Mouse (Mus musculus) heart, postnatal 0 days (tissue): Measurements from ENCODE around the gene Olfr374. TPM values are rescaled to one million over a fixed set of nuclear protein-coding genes. Genes with fewer than 3 reads are reported as not detected.

Source experiments
- ATAC-seq: fragments of 200-750 bp; cut with Nextera tagmentation; 2 replicates; pipeline ENCODE4 v1.8.0; 2017; ENCODE audit warnings: low read depth, moderate number of reproducible peaks, moderate library complexity; ENCODE audit not compliant: insufficient read depth
- DNase-seq: peaks from one replicate; pipeline ENCODE4 v3.0.0-alpha.2; 2016; ENCODE audit warnings: low spot score
- H3K27ac ChIP-seq: fragments of 300-500 bp; sonication (generic); 2 replicates; pipeline ENCODE4 v1.5.1; 2014; ENCODE audit warnings: low read depth, mild to moderate bottlenecking
- H3K27me3 ChIP-seq: fragments of 300-500 bp; sonication (generic); 2 replicates; pipeline ENCODE4 v1.6.1; 2014; ENCODE audit warnings: low read length, mixed read lengths; ENCODE audit not compliant: control insufficient read depth, insufficient read depth
- H3K36me3 ChIP-seq: fragments of 300-500 bp; sonication (generic); replicated peaks from 2 replicates; pipeline ENCODE4 v1.6.1; 2014; ENCODE audit warnings: low read length, mixed read lengths; ENCODE audit not compliant: control insufficient read depth, insufficient read depth
- H3K4me1 ChIP-seq: fragments of 300-500 bp; sonication (generic); 2 replicates; pipeline ENCODE4 v1.6.1; 2014; ENCODE audit warnings: antibody characterized with exemption; ENCODE audit not compliant: control insufficient read depth, insufficient read depth
- H3K4me2 ChIP-seq: fragments of 300-500 bp; sonication (generic); 2 replicates; pipeline ENCODE4 v1.6.1; 2014; ENCODE audit warnings: low read depth, mild to moderate bottlenecking, low read length, moderate library complexity
- H3K4me3 ChIP-seq: fragments of 300-500 bp; sonication (generic); 2 replicates; pipeline ENCODE4 v1.5.1; 2014; ENCODE audit warnings: low read depth, low read length
- H3K9ac ChIP-seq: fragments of 300-500 bp; sonication (generic); replicated peaks from 2 replicates; pipeline ENCODE4 v1.6.1; 2014; ENCODE audit warnings: low read depth, low read length, mixed read lengths
- H3K9me3 ChIP-seq: fragments of 300-500 bp; sonication (generic); replicated peaks from 2 replicates; pipeline ENCODE4 v1.6.1; 2016; ENCODE audit warnings: low read length; ENCODE audit not compliant: control insufficient read depth
- CTCF ChIP-seq: IDR thresholded peaks from 2 replicates; pipeline ENCODE4 v1.5.1; 2016; ENCODE audit warnings: antibody characterized with exemption, control low read depth, low read depth
- EP300 ChIP-seq: IDR thresholded peaks from 2 replicates; pipeline ENCODE4 v1.6.1; 2016; ENCODE audit warnings: antibody characterized with exemption, low read depth
- WGBS: fragments of 180-500 bp; shearing (Covaris S2); extraction: QIAGEN DNeasy Blood & Tissue Kit; methylation state at CpG from one replicate; pipeline ENCODE4 v1.1.7; 2014; 5-methylcytosine and 5-hydroxymethylcytosine counted together
- polyA plus RNA-seq: library from polyadenylated mRNA; unstranded; fragments of >200 nt; fragmentation: Nextera tagmentation; extraction: Ambion mirVana; gene quantifications from 2 replicates; pipeline ENCODE4 v1.2.1, GENCODE M21; 2015
- total RNA-seq: library from RNA; depleted of rRNA; stranded (reverse); fragments of >200 nt; gene quantifications from 2 replicates; pipeline ENCODE4 v1.2.3, GENCODE M21; 2014; ENCODE audit warnings: low replicate concordance

Gene Olfr374
- total and polyA plus RNA-seq, 2 experiments from 2014 or later, result not detected

GRCm38 (mm10) chr8:72138456-72138855, 31.6 kb downstream of the Olfr374 start:
- Histone ChIP-seq H3K36me3 (peaks cover 53% of the 10 kb centered on the region), H3K4me2 (no peak overlapping the region), H3K27me3 (no peaks in the 10 kb centered on the region), H3K4me1 (peaks cover 2% of the 10 kb centered on the region), H3K27ac (no peak overlapping the region), H3K4me3 (no peak overlapping the region), H3K9ac (no peak overlapping the region), H3K9me3 (no peaks in the 10 kb centered on the region)
- no peak for DNase-seq
- no peak for ATAC-seq
- TF ChIP-seq CTCF (no peak), EP300 (no peak)
- WGBS, result 95% methylated on average over 5 of the region's 5 CpGs

- Histone ChIP-seq H3K4me2 (no peak overlapping the region), H3K9me3 (no peaks in the 10 kb centered on the region), H3K4me3 (no peak overlapping the region), H3K27me3 (no peaks in the 10 kb centered on the region), H3K36me3 (peaks cover 99% of the 10 kb centered on the region), H3K9ac (no peak overlapping the region), H3K27ac (no peak overlapping the region), H3K4me1 (peaks cover 11% of the 10 kb centered on the region; the same call in 1 of the 2 replicates)
- no peak for ATAC-seq
- 82% methylated on average over 13 of the region's 13 CpGs for WGBS
- no peak for TF ChIP-seq EP300
- no peak for TF ChIP-seq CTCF
- no peak for DNase-seq
Observed at GRCm38 (mm10) chr8:72143256-72143824, 36.5 kb downstream of the Olfr374 start.

- Histone ChIP-seq H3K4me3 (no peak overlapping the region), H3K27ac (no peak overlapping the region; the same call in 1 of the 2 replicates), H3K36me3 (peaks cover 97% of the 10 kb centered on the region), H3K9ac (no peak overlapping the region), H3K27me3 (no peaks in the 10 kb centered on the region), H3K4me1 (peaks cover 11% of the 10 kb centered on the region; the same call in 1 of the 2 replicates), H3K9me3 (no peaks in the 10 kb centered on the region), H3K4me2 (no peak overlapping the region)
- DNase-seq (no peak), ATAC-seq (no peak)
- WGBS, result 68% methylated on average over 5 of the region's 5 CpGs
- TF ChIP-seq CTCF (no peak), EP300 (no peak)
Observed at GRCm38 (mm10) chr8:72144345-72144975, 37.6 kb downstream of the Olfr374 start.

GRCm38 (mm10) chr8:72145511-72145910, 38.7 kb downstream of the Olfr374 start:
- Histone ChIP-seq H3K27ac (no peak overlapping the region; the same call in 1 of the 2 replicates), H3K9me3 (no peaks in the 10 kb centered on the region), H3K9ac (no peak overlapping the region), H3K27me3 (no peaks in the 10 kb centered on the region), H3K4me2 (no peak overlapping the region), H3K4me3 (no peak overlapping the region), H3K4me1 (peaks cover 11% of the 10 kb centered on the region; the same call in 1 of the 2 replicates), H3K36me3 (peaks cover 97% of the 10 kb centered on the region)
- ATAC-seq (no peak), DNase-seq (no peak)
- WGBS, result 69% methylated on average over 3 of the region's 3 CpGs
- no peak for TF ChIP-seq CTCF

- no peaks in the 10 kb centered on the region for H3K9me3 ChIP-seq
- H3K9ac ChIP-seq, result no peak overlapping the region
- peaks cover 11% of the 10 kb centered on the region; the same call in 1 of the 2 replicates for H3K4me1 ChIP-seq
- H3K4me3 ChIP-seq, result no peak overlapping the region
- H3K4me2 ChIP-seq, result no peak overlapping the region
- ATAC-seq, result no peak
- DNase-seq, result no peak
- H3K27me3 ChIP-seq, result no peaks in the 10 kb centered on the region
- TF ChIP-seq CTCF, result no peak
- no peak for TF ChIP-seq EP300
- no peak overlapping the region; the same call in 1 of the 2 replicates for H3K27ac ChIP-seq
- 31% methylated on average over 1 of the region's 1 CpGs for WGBS
- peaks cover 97% of the 10 kb centered on the region for H3K36me3 ChIP-seq
Observed at GRCm38 (mm10) chr8:72146056-72146455, 39.2 kb downstream of the Olfr374 start.
